Mouse (Mus musculus): ENCODE measurements at regions not wholly inside any gene's neighbourhood (a gene's known extent, or its start where the extent isn't known, plus 50 kb on each side); places are given as distances from the start of the nearest gene placed in this dataset.

- no peaks in the 10 kb centered on the region; the same call in 1 of the 2 replicates for H3K4me1 ChIP-seq (ENCODE audit: control insufficient read depth, insufficient read depth, low read length)
- no peaks in the 10 kb centered on the region for H3K27me3 ChIP-seq (replicated peaks; ENCODE audit: control insufficient read depth, insufficient read depth, low read length)
- H3K36me3 ChIP-seq (ENCODE audit: control insufficient read depth, insufficient read depth, low read length) = no peaks in the 10 kb centered on the region
- H3K27ac ChIP-seq (ENCODE audit: insufficient read depth, low read depth, low read length) = no peak overlapping the region
- no peak overlapping the region for H3K4me3 ChIP-seq (ENCODE audit: insufficient read depth, low read depth, low read length)
- TF ChIP-seq POLR2A (IDR thresholded peaks at IDR 0.05; ENCODE audit: low read depth, low read length) (no peak), CTCF (conservative IDR thresholded peaks at IDR 0.05; ENCODE audit: insufficient read depth, insufficient read length, low read depth, low read length) (no peak)
- no peak for DNase-seq
- 81% methylated on average over 10 of the region's 10 CpGs for WGBS
Observed at GRCm38 (mm10) chr11:113071942-113072341, 289.9 kb downstream of the Sox9 start.

DNA sequence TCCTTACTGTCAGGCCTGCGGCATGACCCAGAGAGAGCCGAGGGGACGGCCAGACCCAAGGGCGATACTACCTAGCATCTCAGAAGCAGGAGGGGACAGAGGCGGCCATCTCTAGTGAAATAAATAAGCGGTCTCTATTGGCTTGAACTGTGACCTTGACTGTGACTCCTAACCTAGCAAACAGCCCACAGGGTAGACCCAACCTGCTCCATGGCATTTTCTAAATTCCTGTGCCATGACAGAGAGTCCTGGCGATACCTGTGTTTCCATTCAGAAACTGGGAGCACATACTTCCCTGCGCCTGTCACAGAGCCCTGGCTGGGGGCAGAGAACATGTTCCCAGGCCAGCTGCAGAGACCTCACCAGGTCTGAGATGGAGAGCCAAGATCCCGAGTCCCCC lies 292.3 kb downstream of the Sox9 start:
- TF ChIP-seq POLR2A (IDR thresholded peaks at IDR 0.05; ENCODE audit: low read depth, low read length) (no peak), CTCF (conservative IDR thresholded peaks at IDR 0.05; ENCODE audit: insufficient read depth, insufficient read length, low read depth, low read length) (no peak)
- WGBS = 72% methylated on average over 9 of the region's 9 CpGs
- DNase-seq = peak; percentile 51
- no peak overlapping the region for H3K4me3 ChIP-seq (ENCODE audit: insufficient read depth, low read depth, low read length)
- no peaks in the 10 kb centered on the region for H3K36me3 ChIP-seq (ENCODE audit: control insufficient read depth, insufficient read depth, low read length)
- no peaks in the 10 kb centered on the region for H3K27me3 ChIP-seq (replicated peaks; ENCODE audit: control insufficient read depth, insufficient read depth, low read length)
- H3K27ac ChIP-seq (ENCODE audit: insufficient read depth, low read depth, low read length) = no peak overlapping the region
- H3K4me1 ChIP-seq (ENCODE audit: control insufficient read depth, insufficient read depth, low read length) = no peaks in the 10 kb centered on the region; the same call in 1 of the 2 replicates

GRCm38 (mm10) chr11:113076371-113076770 lies 294.3 kb downstream of the Sox9 start:
- H3K36me3 ChIP-seq (ENCODE audit: control insufficient read depth, insufficient read depth, low read length) = no peaks in the 10 kb centered on the region
- peak; percentile 66 for DNase-seq
- H3K27me3 ChIP-seq (replicated peaks; ENCODE audit: control insufficient read depth, insufficient read depth, low read length) = no peaks in the 10 kb centered on the region
- H3K4me1 ChIP-seq (ENCODE audit: control insufficient read depth, insufficient read depth, low read length) = no peaks in the 10 kb centered on the region; the same call in 1 of the 2 replicates
- H3K27ac ChIP-seq (ENCODE audit: insufficient read depth, low read depth, low read length) = no peak overlapping the region
- TF ChIP-seq POLR2A (IDR thresholded peaks at IDR 0.05; ENCODE audit: low read depth, low read length) = no peak
- no peak for TF ChIP-seq CTCF (conservative IDR thresholded peaks at IDR 0.05; ENCODE audit: insufficient read depth, insufficient read length, low read depth, low read length)
- WGBS = 82% methylated on average over 4 of the region's 4 CpGs
- H3K4me3 ChIP-seq (ENCODE audit: insufficient read depth, low read depth, low read length) = no peak overlapping the region

DNA sequence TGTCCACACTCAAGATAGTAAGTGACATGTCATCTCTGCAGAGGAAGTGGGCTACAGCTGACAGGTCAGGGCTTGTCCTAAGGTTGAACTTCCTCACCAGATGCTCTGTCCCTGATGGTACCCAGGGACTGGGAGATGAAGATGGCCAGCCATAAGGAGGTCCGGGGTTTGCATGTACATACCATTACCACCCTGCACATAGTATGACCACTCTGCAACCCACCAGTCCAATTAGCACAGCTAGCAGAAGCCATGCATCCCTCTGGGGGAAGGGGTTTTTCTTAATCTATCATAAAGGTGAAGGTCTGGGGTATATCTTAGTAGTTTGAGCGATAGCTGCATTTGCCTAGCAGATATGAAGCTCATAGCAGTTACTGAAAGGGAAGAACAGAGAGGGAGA lies 298.3 kb downstream of the Sox9 start:
- H3K27me3 ChIP-seq (replicated peaks; ENCODE audit: control insufficient read depth, insufficient read depth, low read length) = no peaks in the 10 kb centered on the region
- H3K4me1 ChIP-seq (ENCODE audit: control insufficient read depth, insufficient read depth, low read length) = no peaks in the 10 kb centered on the region
- H3K4me3 ChIP-seq (ENCODE audit: insufficient read depth, low read depth, low read length) = no peak overlapping the region
- no peak overlapping the region for H3K27ac ChIP-seq (ENCODE audit: insufficient read depth, low read depth, low read length)
- 93% methylated on average over 2 of the region's 2 CpGs for WGBS
- no peak for DNase-seq
- TF ChIP-seq CTCF (conservative IDR thresholded peaks at IDR 0.05; ENCODE audit: insufficient read depth, insufficient read length, low read depth, low read length) (no peak), POLR2A (IDR thresholded peaks at IDR 0.05; ENCODE audit: low read depth, low read length) (no peak)
- no peaks in the 10 kb centered on the region for H3K36me3 ChIP-seq (ENCODE audit: control insufficient read depth, insufficient read depth, low read length)

DNA sequence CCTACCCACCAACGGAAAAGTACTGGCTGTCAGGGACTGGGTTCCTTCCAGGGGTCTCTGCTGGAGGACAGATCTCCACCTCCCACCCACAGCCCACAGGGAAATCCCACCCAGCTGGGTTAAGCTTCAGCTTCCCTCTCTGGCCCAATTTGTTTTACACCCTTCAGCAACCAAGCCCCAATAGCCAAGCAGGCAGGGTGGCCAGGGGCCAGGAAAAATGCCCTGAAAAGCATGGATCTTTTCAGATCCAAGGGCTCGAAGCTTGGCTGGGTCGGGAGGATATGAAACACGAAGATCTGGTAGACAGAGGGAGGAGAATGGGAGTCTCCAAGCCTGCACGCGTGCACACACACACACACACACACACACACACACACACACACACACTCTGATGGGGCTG lies 302.4 kb downstream of the Sox9 start:
- H3K4me3 ChIP-seq (ENCODE audit: insufficient read depth, low read depth, low read length) = no peak overlapping the region
- H3K27ac ChIP-seq (ENCODE audit: insufficient read depth, low read depth, low read length) = no peak overlapping the region
- TF ChIP-seq CTCF (conservative IDR thresholded peaks at IDR 0.05; ENCODE audit: insufficient read depth, insufficient read length, low read depth, low read length) = no peak
- TF ChIP-seq POLR2A (IDR thresholded peaks at IDR 0.05; ENCODE audit: low read depth, low read length) = no peak
- H3K4me1 ChIP-seq (ENCODE audit: control insufficient read depth, insufficient read depth, low read length) = no peaks in the 10 kb centered on the region
- H3K27me3 ChIP-seq (replicated peaks; ENCODE audit: control insufficient read depth, insufficient read depth, low read length) = no peaks in the 10 kb centered on the region
- DNase-seq = no peak
- WGBS = 64% methylated on average over 6 of the region's 6 CpGs
- no peaks in the 10 kb centered on the region for H3K36me3 ChIP-seq (ENCODE audit: control insufficient read depth, insufficient read depth, low read length)

- Histone ChIP-seq H3K27me3 (replicated peaks; ENCODE audit: control insufficient read depth, insufficient read depth, low read length) (no peaks in the 10 kb centered on the region), H3K36me3 (ENCODE audit: control insufficient read depth, insufficient read depth, low read length) (no peaks in the 10 kb centered on the region), H3K4me3 (ENCODE audit: insufficient read depth, low read depth, low read length) (no peak overlapping the region), H3K27ac (ENCODE audit: insufficient read depth, low read depth, low read length) (no peak overlapping the region), H3K4me1 (ENCODE audit: control insufficient read depth, insufficient read depth, low read length) (no peaks in the 10 kb centered on the region)
- no peak for TF ChIP-seq CTCF (conservative IDR thresholded peaks at IDR 0.05; ENCODE audit: insufficient read depth, insufficient read length, low read depth, low read length)
- TF ChIP-seq POLR2A (IDR thresholded peaks at IDR 0.05; ENCODE audit: low read depth, low read length) = no peak
- 83% methylated on average over 9 of the region's 9 CpGs for WGBS
- DNase-seq = no peak
Observed at GRCm38 (mm10) chr11:113085556-113085955, 303.5 kb downstream of the Sox9 start.

DNA sequence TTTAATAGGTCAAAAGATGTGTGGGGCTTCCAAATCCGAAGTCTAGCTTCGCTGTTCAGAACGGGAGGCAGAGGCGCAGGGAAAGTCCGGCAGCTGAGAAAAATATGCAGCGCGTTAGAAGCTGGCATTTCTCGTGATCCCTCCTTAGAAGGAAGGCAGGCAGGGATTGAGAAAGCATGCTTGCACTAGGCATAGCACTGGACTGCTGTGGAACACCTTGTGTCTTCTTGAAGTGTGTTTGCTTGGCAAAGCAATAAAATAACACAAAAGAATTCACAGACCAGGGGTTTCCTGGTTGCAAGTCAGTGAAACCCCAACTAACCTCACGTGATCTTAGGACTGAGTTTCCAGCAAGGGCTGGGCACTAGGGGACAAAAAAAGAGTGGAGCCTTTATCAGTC lies 305.1 kb downstream of the Sox9 start:
- H3K4me3 ChIP-seq (ENCODE audit: insufficient read depth, low read depth, low read length) = no peak overlapping the region

More for the DNA sequence above, 305.1 kb downstream of the Sox9 start:
- no peak for DNase-seq
- no peak overlapping the region for H3K27ac ChIP-seq (ENCODE audit: insufficient read depth, low read depth, low read length)
- no peak for TF ChIP-seq POLR2A (IDR thresholded peaks at IDR 0.05; ENCODE audit: low read depth, low read length)
- TF ChIP-seq CTCF (conservative IDR thresholded peaks at IDR 0.05; ENCODE audit: insufficient read depth, insufficient read length, low read depth, low read length) = no peak
- H3K4me1 ChIP-seq (ENCODE audit: control insufficient read depth, insufficient read depth, low read length) = no peaks in the 10 kb centered on the region
- H3K36me3 ChIP-seq (ENCODE audit: control insufficient read depth, insufficient read depth, low read length) = no peaks in the 10 kb centered on the region
- no peaks in the 10 kb centered on the region for H3K27me3 ChIP-seq (replicated peaks; ENCODE audit: control insufficient read depth, insufficient read depth, low read length)
- 17% methylated on average over 9 of the region's 9 CpGs for WGBS

Measured in kidney, adult 2 months (tissue).